Mouse (Mus musculus) MEL (cell line): ENCODE data around the gene Aco1. TPM values are rescaled to one million over a fixed set of nuclear protein-coding genes. Genes with fewer than 3 reads are reported as not detected.

Experiments used
- DNase-seq: peaks from one replicate; pipeline ENCODE4 v3.0.0; 2011; ENCODE audit warnings: low read depth, low spot score
- H3K27ac ChIP-seq: 2 replicates; pipeline ENCODE4 v1.5.1; 2012; ENCODE audit warnings: low read depth, mild to moderate bottlenecking, control low read depth, low read length, moderate library complexity; ENCODE audit not compliant: control insufficient read depth
- H3K27me3 ChIP-seq, 2 experiments: fragments of 150-350 bp in 1 of 2; sonication (generic) in 1 of 2; 2 replicates each; pipeline ENCODE4 v1.6.1; 2012; ENCODE audit warnings: low read length in 2 of 2, mild to moderate bottlenecking in 2 of 2, improper control_type of control experiment in 1 of 2, moderate library complexity in 1 of 2; ENCODE audit not compliant: insufficient read depth in 2 of 2, control insufficient read depth in 1 of 2
- H3K36me3 ChIP-seq, 2 experiments: 2 replicates each; pipeline ENCODE4 v1.6.1; 2012 to 2014; ENCODE audit warnings: low read length in 2 of 2, improper control_type of control experiment in 1 of 2, inconsistent platforms in 1 of 2, mild to moderate bottlenecking in 1 of 2; ENCODE audit not compliant: insufficient read depth in 2 of 2, control insufficient read depth in 1 of 2
- H3K4me1 ChIP-seq, 2 experiments: fragments of 150-350 bp in 1 of 2; sonication (generic) in 1 of 2; 2 replicates each; pipeline ENCODE4 v1.6.1; 2012; ENCODE audit warnings: low read length in 2 of 2, improper control_type of control experiment in 1 of 2, mild to moderate bottlenecking in 1 of 2; ENCODE audit not compliant: insufficient read depth in 2 of 2, control insufficient read depth in 1 of 2
- H3K4me3 ChIP-seq, 2 experiments: fragments of 150-350 bp in 1 of 2; sonication (generic) in 1 of 2; 2 replicates each; pipeline ENCODE4 v1.5.1; 2012; ENCODE audit warnings: low read depth in 2 of 2, low read length in 2 of 2, mild to moderate bottlenecking in 2 of 2, moderate library complexity in 2 of 2, control low read depth in 1 of 2, improper control_type of control experiment in 1 of 2; ENCODE audit not compliant: control insufficient read depth in 1 of 2, insufficient read depth in 1 of 2
- H3K79me2 ChIP-seq: 2 replicates; pipeline ENCODE4 v1.6.1; 2012; ENCODE audit warnings: mild to moderate bottlenecking, low read length, moderate library complexity; ENCODE audit not compliant: control insufficient read depth, poor library complexity, insufficient read depth
- H3K9ac ChIP-seq: 2 replicates; pipeline ENCODE4 v1.6.1; 2012; ENCODE audit warnings: low read depth, mild to moderate bottlenecking, control low read depth, low read length, moderate library complexity; ENCODE audit not compliant: control insufficient read depth, poor library complexity, severe bottlenecking
- H3K9me3 ChIP-seq: fragments of 150-350 bp; sonication (generic); replicated peaks from 2 replicates; pipeline ENCODE4 v1.6.1; 2012; ENCODE audit warnings: mild to moderate bottlenecking, low read length, improper control_type of control experiment, moderate library complexity; ENCODE audit not compliant: insufficient read depth
- CHD2 ChIP-seq: IDR thresholded peaks from 2 replicates; pipeline ENCODE4 v1.6.1; 2011; ENCODE audit warnings: low read length, improper control_type of control experiment
- E2F4 ChIP-seq: IDR thresholded peaks from 2 replicates; pipeline ENCODE4 v1.6.1; 2011; ENCODE audit warnings: low read depth, low read length, improper control_type of control experiment, borderline replicate concordance
- ELF1 ChIP-seq: IDR thresholded peaks from 2 replicates; pipeline ENCODE4 v1.6.1; 2014; ENCODE audit warnings: low read depth, mild to moderate bottlenecking, inconsistent platforms, low read length, improper control_type of control experiment, moderate library complexity
- JUND ChIP-seq: IDR thresholded peaks from 2 replicates; pipeline ENCODE4 v1.6.1; 2011; ENCODE audit warnings: low read depth, mild to moderate bottlenecking, improper control_type of control experiment, low read length
- KAT2A ChIP-seq: conservative IDR thresholded peaks from 2 replicates; pipeline ENCODE4 v1.6.1; 2012; ENCODE audit warnings: low read depth, low read length, improper control_type of control experiment, inconsistent platforms
- MAFK ChIP-seq: IDR thresholded peaks from 2 replicates; pipeline ENCODE4 v1.6.1; 2011; ENCODE audit warnings: low read depth, mild to moderate bottlenecking, low read length, improper control_type of control experiment, borderline replicate concordance
- MAX ChIP-seq: IDR thresholded peaks from 2 replicates; pipeline ENCODE4 v1.6.1; 2011; ENCODE audit warnings: low read length, improper control_type of control experiment
- MAZ ChIP-seq: IDR thresholded peaks from 2 replicates; pipeline ENCODE4 v1.6.1; 2012; ENCODE audit warnings: low read depth, mild to moderate bottlenecking, inconsistent platforms, low read length, improper control_type of control experiment
- MXI1 ChIP-seq: IDR thresholded peaks from 2 replicates; pipeline ENCODE4 v1.6.1; 2011; ENCODE audit warnings: mild to moderate bottlenecking, low read depth, low read length, improper control_type of control experiment
- MYB ChIP-seq: IDR thresholded peaks from 2 replicates; pipeline ENCODE4 v1.6.1; 2011; ENCODE audit warnings: mild to moderate bottlenecking, low read depth, low read length, improper control_type of control experiment
- MYC ChIP-seq: IDR thresholded peaks from 2 replicates; pipeline ENCODE4 v1.6.1; 2011; ENCODE audit warnings: low read depth, mild to moderate bottlenecking, low read length, improper control_type of control experiment, moderate library complexity
- NELFE ChIP-seq: IDR thresholded peaks from 2 replicates; pipeline ENCODE4 v1.6.1; 2011; ENCODE audit warnings: low read depth, low read length, improper control_type of control experiment
- POLR2AphosphoS2 ChIP-seq: IDR thresholded peaks from 2 replicates; pipeline ENCODE4 v1.6.1; 2011; ENCODE audit warnings: low read length, improper control_type of control experiment
- POLR2AphosphoS5 ChIP-seq: IDR thresholded peaks from 2 replicates; pipeline ENCODE4 v1.6.1; 2012; ENCODE audit warnings: low read depth, borderline replicate concordance, mild to moderate bottlenecking, inconsistent platforms, low read length, moderate library complexity, mixed read lengths
- RAD21 ChIP-seq: IDR thresholded peaks from 2 replicates; pipeline ENCODE4 v1.6.1; 2011; ENCODE audit warnings: mild to moderate bottlenecking, low read depth, low read length, improper control_type of control experiment
- SIN3A ChIP-seq: IDR thresholded peaks from 2 replicates; pipeline ENCODE4 v1.6.1; 2012; ENCODE audit warnings: low read length, improper control_type of control experiment, inconsistent platforms
- TAL1 ChIP-seq: IDR thresholded peaks from 2 replicates; pipeline ENCODE4 v1.6.1; 2012; ENCODE audit warnings: mild to moderate bottlenecking, inconsistent platforms, low read length, moderate library complexity, mixed read lengths
- TCF12 ChIP-seq: IDR thresholded peaks from 2 replicates; pipeline ENCODE4 v1.6.1; 2014; ENCODE audit warnings: low read depth, mild to moderate bottlenecking, inconsistent platforms, low read length, improper control_type of control experiment, moderate library complexity
- UBTF ChIP-seq: IDR thresholded peaks from 2 replicates; pipeline ENCODE4 v1.6.1; 2012; ENCODE audit warnings: low read depth, mild to moderate bottlenecking, inconsistent platforms, low read length, improper control_type of control experiment, moderate library complexity, borderline replicate concordance; ENCODE audit not compliant: insufficient read depth
- USF1 ChIP-seq: IDR thresholded peaks from 2 replicates; pipeline ENCODE4 v1.6.1; 2014; ENCODE audit warnings: low read depth, mild to moderate bottlenecking, inconsistent platforms, low read length, improper control_type of control experiment, moderate library complexity
- USF2 ChIP-seq, 2 experiments: IDR thresholded peaks; 2 replicates each; pipeline ENCODE4 v1.6.1; 2011 to 2012; ENCODE audit warnings: improper control_type of control experiment in 2 of 2, low read length in 2 of 2, borderline replicate concordance in 1 of 2, inconsistent platforms in 1 of 2, low read depth in 1 of 2, mild to moderate bottlenecking in 1 of 2; ENCODE audit not compliant: insufficient read depth in 1 of 2
- ZNF384 ChIP-seq: IDR thresholded peaks from 2 replicates; pipeline ENCODE4 v1.6.1; 2012; ENCODE audit warnings: low read depth, mild to moderate bottlenecking, inconsistent platforms, low read length, improper control_type of control experiment
- polyA plus RNA-seq, 2 experiments: library from polyadenylated mRNA; stranded (reverse) in 1 of 2; unstranded in 1 of 2; fragments of >175 nt in 1 of 2; fragments of >200 nt in 1 of 2; gene quantifications; 2 replicates each; pipeline versions ENCODE4 v1.2.1 to v1.2.4; 2012; ENCODE audit warnings: low replicate concordance in 2 of 2, low read depth in 1 of 2; ENCODE audit not compliant: insufficient read length in 2 of 2, insufficient read depth in 1 of 2, missing spikeins in 1 of 2
- total RNA-seq: library from RNA; depleted of rRNA; stranded (reverse); fragments of 300-350 nt; gene quantifications from 2 replicates; pipeline ENCODE4 v1.2.3, GENCODE M21; 2012

Aco1 gene
- total and polyA plus RNA-seq, 3 experiments, result 28.7 to 33.6 TPM; not detected in 1

DNA sequence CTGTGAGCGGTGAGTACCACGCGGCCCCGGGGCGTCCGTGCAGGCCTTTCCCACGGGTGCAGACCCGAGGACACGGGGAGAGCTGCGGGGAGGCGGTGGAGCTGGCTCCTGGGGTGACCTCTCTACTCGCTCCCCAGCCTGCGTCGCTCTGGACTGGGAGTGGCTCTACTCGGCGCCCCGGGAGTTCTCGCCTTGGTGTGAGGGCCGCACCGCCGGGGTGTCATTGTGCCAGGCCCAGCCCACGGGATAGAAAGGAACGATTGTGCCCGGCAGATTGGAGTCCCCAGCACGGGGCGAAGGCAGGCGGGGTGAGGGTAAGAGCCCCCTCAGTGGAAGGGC lies 621 bp downstream of the Aco1 start:
- peak overlapping the region; percentile 73 to 82 for H3K4me3 ChIP-seq
- DNase-seq, result no peak
- peaks cover 17 to 18% of the 10 kb centered on the region in 2 experiments for H3K4me1 ChIP-seq
- no peaks in the 10 kb centered on the region for H3K27me3 ChIP-seq
- H3K9me3 ChIP-seq, result no peaks in the 10 kb centered on the region
- H3K27ac ChIP-seq, result 0 out of 2 replicates have a peak overlapping the region, but pooled peaks have one; percentile 2
- TF ChIP-seq MXI1 (no peak), UBTF (0 out of 2 replicates have a peak, but pooled peaks have one; percentile 52), E2F4 (no peak), SIN3A (0 out of 2 replicates have a peak, but pooled peaks have one; percentile 11)
- H3K79me2 ChIP-seq, result peaks cover 2% of the 10 kb centered on the region; the same call in 1 of the 2 replicates
- H3K36me3 ChIP-seq, result peaks cover 0 to 17% of the 10 kb centered on the region in 2 experiments; a peak in 2 of 4 replicates
- H3K9ac ChIP-seq, result peak overlapping the region; percentile 76

DNA sequence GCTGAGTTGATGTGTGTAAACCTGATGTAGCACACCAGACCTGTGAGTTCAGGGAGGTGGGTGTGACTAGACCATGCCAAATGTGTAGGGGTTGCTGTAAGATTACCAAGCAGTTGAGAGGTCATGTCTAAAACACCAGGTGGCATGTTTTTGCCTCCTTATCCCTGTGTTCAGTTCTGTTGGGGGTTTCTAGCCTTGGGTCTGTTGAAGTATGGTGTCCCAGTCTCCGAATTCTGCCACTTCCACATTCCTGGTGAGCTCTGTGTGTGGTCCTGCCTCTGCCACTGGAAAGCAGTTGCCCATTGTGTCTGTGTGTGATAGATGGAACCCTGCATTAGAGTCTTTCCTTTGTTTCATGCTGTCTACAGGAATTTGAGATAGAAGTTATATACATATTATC lies 1.7 kb downstream of the Aco1 start:
- peak overlapping the region in 1 of 2 experiments; percentile 4; a peak in 1 of 4 replicates for H3K4me3 ChIP-seq
- H3K79me2 ChIP-seq, result peaks cover 2% of the 10 kb centered on the region; the same call in 1 of the 2 replicates
- H3K4me1 ChIP-seq, result peaks cover 12 to 13% of the 10 kb centered on the region in 2 experiments
- peak; percentile 13 for DNase-seq
- H3K36me3 ChIP-seq, result peaks cover 0 to 10% of the 10 kb centered on the region in 2 experiments; a peak in 2 of 4 replicates
- no peak overlapping the region for H3K9ac ChIP-seq
- no peak for TF ChIP-seq POLR2AphosphoS5
- TF ChIP-seq MYC, result no peak
- no peak for TF ChIP-seq NELFE
- TF ChIP-seq MYB, result no peak
- no peak for TF ChIP-seq MXI1
- TF ChIP-seq RAD21, result no peak
- TF ChIP-seq POLR2AphosphoS2, result no peak
- no peak for TF ChIP-seq CHD2
- no peak for TF ChIP-seq MAZ
- TF ChIP-seq UBTF, result no peak
- TF ChIP-seq USF2 (IDR thresholded peaks at IDR 0.05; ENCODE audit: borderline replicate concordance in 1 of 2, insufficient read depth in 1 of 2, low read depth in 1 of 2, low read length in 2 of 2), result no peak
- TF ChIP-seq MAFK, result no peak
- no peak for TF ChIP-seq KAT2A
- no peak for TF ChIP-seq TAL1
- no peak for TF ChIP-seq ZNF384
- no peak for TF ChIP-seq TCF12
- TF ChIP-seq MAX, result no peak
- no peak for TF ChIP-seq ELF1
- TF ChIP-seq USF1, result no peak
- no peak for TF ChIP-seq JUND
- no peak overlapping the region for H3K27ac ChIP-seq
- H3K27me3 ChIP-seq, result no peaks in the 10 kb centered on the region
- H3K9me3 ChIP-seq, result no peaks in the 10 kb centered on the region
